Mouse (Mus musculus): ENCODE measurements around the gene Phc1. TPM values are rescaled to one million over a fixed set of nuclear protein-coding genes. Genes with fewer than 3 reads are reported as not detected.

Phc1 gene
- polyA plus RNA-seq, 1 experiment from 2014 or later: 21.1 TPM

- ATAC-seq (replicated peaks; ENCODE audit: low FRiP score): no peak
- 54% methylated on average over 3 of the region's 3 CpGs for WGBS
Measured at GRCm38 (mm10) chr6:122268561-122268960, 71.8 kb downstream of the Phc1 start.

More at GRCm38 (mm10) chr6:122268561-122268960, 71.8 kb downstream of the Phc1 start:
- Histone ChIP-seq H3K27ac (no peak overlapping the region), H3K4me2 (no peak overlapping the region), H3K9ac (no peak overlapping the region), H3K27me3 (no peaks in the 10 kb centered on the region), H3K9me3 (replicated peaks) (no peaks in the 10 kb centered on the region), H3K4me1 (no peaks in the 10 kb centered on the region), H3K36me3 (no peaks in the 10 kb centered on the region), H3K4me3 (replicated peaks) (no peak overlapping the region)

Other genes with a start within 250 kb of the Phc1 start
- gene Klrg1, start 57.7 kb downstream of the Phc1 start, polyA plus RNA-seq (2015; fragmentation: Nextera tagmentation; extraction: Ambion mirVana): not detected in 2 replicates
- gene M6pr, start 31.8 kb downstream of the Phc1 start, polyA plus RNA-seq (2015; fragmentation: Nextera tagmentation; extraction: Ambion mirVana): 113 and 116 TPM in 2 replicates
- 15.3 and 16.2 TPM in 2 replicates for gene Rimklb, start 158.2 kb upstream of the Phc1 start, polyA plus RNA-seq (2015; fragmentation: Nextera tagmentation; extraction: Ambion mirVana)
- gene Mfap5, start 165.3 kb upstream of the Phc1 start, polyA plus RNA-seq (2015; fragmentation: Nextera tagmentation; extraction: Ambion mirVana): 23.4 and 32.8 TPM in 2 replicates
- gene Aicda, start 213.2 kb upstream of the Phc1 start, polyA plus RNA-seq (2015; fragmentation: Nextera tagmentation; extraction: Ambion mirVana): not detected in 2 replicates

Data from kidney, embryonic 15.5 days (tissue).